Comparison of ENCODE assay signal across 25 mouse cellular contexts in genomic region chr12:30076316-30076715, GRCm38 (mm10). TPM values are rescaled to one million over a fixed set of nuclear protein-coding genes. Genes with fewer than 3 reads are reported as not detected.
DNase-seq lines count a peak whose midpoint lies in the region; ATAC-seq and TF ChIP-seq lines count a peak whose summit lies in the region.
"Had no signal": no experiment of that assay in that cellular context is flagged by ENCODE, and none has a peak within 500 bp of the region (broad histone marks: within the 10 kb centered on the region; RNA-seq: fewer than 3 reads in every experiment).

No protein-coding gene starts in this region.

- no peak for TF ChIP-seq CTCF in stomach, postnatal 0 days (IDR thresholded peaks at IDR 0.05; ENCODE audit: low read depth)

- TF ChIP-seq EP300 in stomach, postnatal 0 days (optimal IDR thresholded peaks at IDR 0.05) = no peak

- no peaks in the 10 kb centered on the region for H3K4me1 ChIP-seq in heart, embryonic 15.5 days (replicated peaks)
- no peaks in the 10 kb centered on the region for H3K4me1 ChIP-seq in heart, embryonic 11.5 days (ENCODE audit: control insufficient read depth, insufficient read depth, low read length)
- H3K4me1 ChIP-seq in stomach, postnatal 0 days (replicated peaks; ENCODE audit: control insufficient read depth, insufficient read depth) = no peaks in the 10 kb centered on the region
- H3K4me1 ChIP-seq: forebrain, embryonic 13.5 days; limb, embryonic 13.5 days; liver, embryonic 13.5 days; lung, embryonic 15.5 days; midbrain, embryonic 12.5 days; stomach, embryonic 15.5 days had no signal

- 25% methylated on average over 2 of the region's 2 CpGs for WGBS in heart, embryonic 15.5 days
- 39% methylated on average over 2 of the region's 2 CpGs for WGBS in heart, embryonic 11.5 days (ENCODE audit: insufficient replicate concordance)
- WGBS in stomach, postnatal 0 days = 43% methylated on average over 2 of the region's 2 CpGs

- H3K9ac ChIP-seq in heart, embryonic 15.5 days = no peak overlapping the region
- H3K9ac ChIP-seq in heart, embryonic 11.5 days (ENCODE audit: low read depth, low read length) = no peak overlapping the region
- H3K9ac ChIP-seq in stomach, postnatal 0 days (ENCODE audit: low read length) = no peak overlapping the region
- H3K9ac ChIP-seq: embryonic facial prominence, embryonic 12.5 days; forebrain, embryonic 13.5 days; limb, embryonic 13.5 days; liver, embryonic 13.5 days; lung, embryonic 15.5 days; midbrain, embryonic 12.5 days; stomach, embryonic 15.5 days had no signal

- no peaks in the 10 kb centered on the region for H3K9me3 ChIP-seq in heart, embryonic 15.5 days (replicated peaks)
- H3K9me3 ChIP-seq in heart, embryonic 11.5 days (replicated peaks; ENCODE audit: control insufficient read depth, low read length) = 0 out of 2 replicates have a peak, but pooled peaks cover 7% of the 10 kb centered on the region
- H3K9me3 ChIP-seq in stomach, postnatal 0 days (ENCODE audit: control insufficient read depth, low read length) = no peaks in the 10 kb centered on the region
- H3K9me3 ChIP-seq: embryonic facial prominence, embryonic 12.5 days; forebrain, embryonic 13.5 days; limb, embryonic 13.5 days; liver, embryonic 13.5 days; lung, embryonic 15.5 days; midbrain, embryonic 12.5 days; stomach, embryonic 15.5 days had no signal

- no peak overlapping the region for H3K27ac ChIP-seq in heart, embryonic 15.5 days
- H3K27ac ChIP-seq in heart, embryonic 11.5 days (ENCODE audit: low read depth, low read length) = no peak overlapping the region
- no peak overlapping the region for H3K27ac ChIP-seq in stomach, postnatal 0 days (replicated peaks)
- H3K27ac ChIP-seq: embryonic facial prominence, embryonic 12.5 days; forebrain, embryonic 13.5 days; hindbrain, postnatal 0 days; limb, embryonic 13.5 days; liver, embryonic 13.5 days; lung, embryonic 15.5 days; midbrain, embryonic 12.5 days; stomach, embryonic 15.5 days had no signal

- DNase-seq in adrenal gland, postnatal 36 days = peak; percentile 10 to 30
- no peak for DNase-seq in adrenal gland, adult 2 months
- DNase-seq in testis, postnatal 10 days (ENCODE audit: low spot score) = peak; percentile 35
- no peak for DNase-seq in testis, postnatal 14 days (ENCODE audit: low spot score)
- DNase-seq in stomach, postnatal 0 days (ENCODE audit: low spot score) = no peak
- DNase-seq: cerebellum, adult 11 months; kidney, adult 8-10 months; liver, embryonic 13.5 days; retina, postnatal 1 day; thymus, postnatal 14 days had no signal

- 0 out of 2 replicates have a peak, but pooled peaks cover 6% of the 10 kb centered on the region for H3K27me3 ChIP-seq in heart, embryonic 15.5 days
- no peaks in the 10 kb centered on the region for H3K27me3 ChIP-seq in heart, embryonic 11.5 days (ENCODE audit: control insufficient read depth, insufficient read depth, low read length)
- no peaks in the 10 kb centered on the region for H3K27me3 ChIP-seq in stomach, postnatal 0 days (ENCODE audit: control insufficient read depth, insufficient read depth, low read length)
- H3K27me3 ChIP-seq: embryonic facial prominence, embryonic 12.5 days; forebrain, embryonic 13.5 days; limb, embryonic 13.5 days; liver, embryonic 13.5 days; lung, embryonic 15.5 days; midbrain, embryonic 12.5 days; stomach, embryonic 15.5 days had no signal

- H3K4me3 ChIP-seq in heart, embryonic 15.5 days = no peak overlapping the region
- H3K4me3 ChIP-seq in heart, embryonic 11.5 days (ENCODE audit: low read depth, low read length) = no peak overlapping the region
- no peak overlapping the region for H3K4me3 ChIP-seq in stomach, postnatal 0 days (ENCODE audit: low read depth, low read length)
- H3K4me3 ChIP-seq: embryonic facial prominence, embryonic 12.5 days; erythroblast, embryonic 14.5 days; forebrain, embryonic 13.5 days; limb, embryonic 13.5 days; liver, embryonic 13.5 days; lung, embryonic 15.5 days; midbrain, embryonic 12.5 days; stomach, embryonic 15.5 days had no signal

- no peak overlapping the region for H3K4me2 ChIP-seq in heart, embryonic 15.5 days
- H3K4me2 ChIP-seq in heart, embryonic 11.5 days = no peak overlapping the region
- no peak overlapping the region for H3K4me2 ChIP-seq in stomach, postnatal 0 days (replicated peaks; ENCODE audit: low read depth)
- H3K4me2 ChIP-seq: embryonic facial prominence, embryonic 12.5 days; forebrain, embryonic 13.5 days; limb, embryonic 13.5 days; liver, embryonic 13.5 days; lung, embryonic 15.5 days; midbrain, embryonic 12.5 days; stomach, embryonic 15.5 days had no signal

- H3K36me3 ChIP-seq in heart, embryonic 15.5 days = no peaks in the 10 kb centered on the region
- no peaks in the 10 kb centered on the region for H3K36me3 ChIP-seq in heart, embryonic 11.5 days (ENCODE audit: control insufficient read depth, insufficient read depth, low read length)
- H3K36me3 ChIP-seq in stomach, postnatal 0 days (ENCODE audit: control insufficient read depth, insufficient read depth, low read length) = no peaks in the 10 kb centered on the region
- H3K36me3 ChIP-seq: embryonic facial prominence, embryonic 12.5 days; G1E; limb, embryonic 13.5 days; liver, embryonic 13.5 days; lung, embryonic 15.5 days; midbrain, embryonic 12.5 days; stomach, embryonic 15.5 days had no signal

- ATAC-seq in heart, embryonic 15.5 days (replicated peaks; ENCODE audit: insufficient number of reproducible peaks, insufficient read depth, low FRiP score, low read depth) = 0 out of 2 replicates have a peak, but pooled peaks have one; percentile 22
- ATAC-seq in heart, embryonic 11.5 days (replicated peaks; ENCODE audit: insufficient number of reproducible peaks, low FRiP score, low TSS enrichment) = no peak
- no peak for ATAC-seq in stomach, postnatal 0 days (ENCODE audit: low FRiP score, low TSS enrichment)
- ATAC-seq: forebrain, embryonic 13.5 days; hindbrain, postnatal 0 days had no signal

RNA-seq across cellular contexts. Expression of gene Tpo, which starts 56.1 kb away (rescaled TPM):
- total RNA-seq in adrenal gland, postnatal 36 days (2021) = not detected
- total RNA-seq in adrenal gland, adult 2 months (2021) = not detected
- polyA plus RNA-seq in adrenal gland, adult 2 months (2012; rRNA removed) = 0.03 TPM in 1 of 2 replicates, not detected in the other
- polyA plus RNA-seq in heart, embryonic 15.5 days (2015; fragmentation: Nextera tagmentation; extraction: Ambion mirVana) = 0.15 TPM in 1 of 2 replicates, not detected in the other
- not detected in 2 replicates for polyA plus RNA-seq in heart, embryonic 11.5 days (2014; fragmentation: Nextera tagmentation; extraction: Ambion mirVana)
- polyA plus RNA-seq in stomach, postnatal 0 days (2015; fragmentation: Nextera tagmentation; extraction: Ambion mirVana) = not detected in 2 replicates
- total RNA-seq: hematopoietic stem cell, adult 5-6 weeks; megakaryocyte progenitor cell, adult 5-6 weeks; monocyte, adult 5-6 weeks had no signal
- polyA plus RNA-seq: erythroblast, embryonic 14.5 days; forebrain, embryonic 13.5 days; G1E; limb, embryonic 13.5 days; liver, embryonic 13.5 days; lung, embryonic 15.5 days; midbrain, embryonic 12.5 days; neural tube, embryonic 11.5 days; stomach, embryonic 15.5 days had no signal

Comparison
In these comparisons a context has a peak if more than half of its experiments do, and no peak if none do; other contexts are left out.
1. DNase-seq: peak in adrenal gland, postnatal 36 days (2 of 2) and testis, postnatal 10 days (single experiment); none in adrenal gland, adult 2 months (single experiment), testis, postnatal 14 days (single experiment) and stomach, postnatal 0 days (single experiment).